Comparison of ENCODE assay signal across 8 mouse cellular contexts in the genomic region with DNA sequence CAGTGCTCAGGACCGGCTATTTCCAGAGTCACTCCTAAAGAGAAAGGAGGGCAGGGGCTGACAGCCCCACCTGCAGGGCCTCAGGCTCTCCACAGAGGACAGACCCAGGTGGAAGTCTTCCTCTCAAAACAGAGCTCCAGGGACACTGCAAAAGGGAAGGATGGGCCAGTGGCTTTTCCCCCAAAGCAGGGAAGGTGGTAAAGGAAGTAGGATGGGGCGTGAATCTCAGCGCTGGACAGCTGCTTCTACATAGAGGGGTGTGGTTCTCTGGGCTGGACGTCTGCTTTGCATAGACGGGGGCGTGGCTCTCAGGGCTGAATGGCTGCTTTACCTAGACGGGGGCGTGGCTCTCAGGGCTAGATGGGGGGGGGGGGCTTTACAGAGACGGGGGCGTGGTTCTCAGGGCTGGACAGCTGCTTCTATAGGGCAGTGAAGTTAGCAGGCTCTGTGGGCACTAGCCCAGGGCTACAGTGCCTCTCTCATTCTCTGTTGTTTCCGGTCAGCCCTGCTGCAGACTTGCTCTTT. TPM values are rescaled to one million over a fixed set of nuclear protein-coding genes. Genes with fewer than 3 reads are reported as not detected.
DNase-seq lines count a peak whose midpoint lies in the region; ATAC-seq and TF ChIP-seq lines count a peak whose summit lies in the region.

No protein-coding gene starts in this region.

- H3K9ac ChIP-seq in heart, postnatal 0 days (replicated peaks; ENCODE audit: low read depth, low read length), result no peak overlapping the region
- H3K9ac ChIP-seq in kidney, embryonic 16.5 days (replicated peaks; ENCODE audit: low read length), result no peak overlapping the region

- no peak for TF ChIP-seq CTCF in heart, postnatal 0 days (IDR thresholded peaks at IDR 0.05; ENCODE audit: low read depth)

- no peaks in the 10 kb centered on the region for H3K4me1 ChIP-seq in heart, postnatal 0 days (ENCODE audit: control insufficient read depth, insufficient read depth)
- 0 out of 2 replicates have a peak, but pooled peaks cover 3% of the 10 kb centered on the region for H3K4me1 ChIP-seq in kidney, embryonic 16.5 days (ENCODE audit: insufficient read depth, low read length)

- H3K36me3 ChIP-seq in heart, postnatal 0 days (replicated peaks; ENCODE audit: control insufficient read depth, insufficient read depth, low read length), result no peaks in the 10 kb centered on the region
- H3K36me3 ChIP-seq in kidney, embryonic 16.5 days (ENCODE audit: insufficient read depth, low read length), result no peaks in the 10 kb centered on the region

- intact Hi-C loops in gastrocnemius, postnatal 36 days (cut with DNase I), result loop anchor here (5.0 kb wide), 1 partner anchor 174 kb away; no protein-coding TSS in a partner anchor

- no peak overlapping the region for H3K27ac ChIP-seq in heart, postnatal 0 days (ENCODE audit: low read depth)
- no peak overlapping the region for H3K27ac ChIP-seq in kidney, embryonic 16.5 days (ENCODE audit: low read length)

- TF ChIP-seq EP300 in heart, postnatal 0 days (IDR thresholded peaks at IDR 0.05; ENCODE audit: low read depth), result no peak

- peaks cover 38% of the 10 kb centered on the region for H3K27me3 ChIP-seq in heart, postnatal 0 days (ENCODE audit: control insufficient read depth, insufficient read depth, low read length)
- peaks cover 19% of the 10 kb centered on the region for H3K27me3 ChIP-seq in kidney, embryonic 16.5 days (ENCODE audit: insufficient read depth, low read length)

- 7% methylated on average over 9 of the region's 11 CpGs for WGBS in heart, postnatal 0 days
- WGBS in kidney, embryonic 16.5 days, result 3% methylated on average over 11 of the region's 11 CpGs

- DNase-seq in heart, postnatal 0 days (ENCODE audit: low spot score), result peak; percentile 25
- DNase-seq in heart, adult 9 months (ENCODE audit: low spot score in 2 of 2), result no peak
- DNase-seq in embryo, embryonic 10.5 days (ENCODE audit: low spot score), result peak; percentile 95
- peak; percentile 38 for DNase-seq in lung, postnatal 25 days (ENCODE audit: low spot score)
- DNase-seq in layer of hippocampus, adult 11-12 months (ENCODE audit: low spot score), result no peak
- no peak for DNase-seq in cerebellum, adult 9-11 months
- DNase-seq in gastrocnemius, postnatal 36 days, result no peak

- no peak overlapping the region for H3K4me3 ChIP-seq in heart, postnatal 0 days (ENCODE audit: low read depth, low read length)
- no peak overlapping the region for H3K4me3 ChIP-seq in kidney, embryonic 16.5 days (ENCODE audit: low read length)

- no peaks in the 10 kb centered on the region for H3K9me3 ChIP-seq in heart, postnatal 0 days (replicated peaks; ENCODE audit: control insufficient read depth, low read length)
- H3K9me3 ChIP-seq in kidney, embryonic 16.5 days (ENCODE audit: low read length), result no peaks in the 10 kb centered on the region

- ATAC-seq in heart, postnatal 0 days (ENCODE audit: insufficient read depth, low read depth), result peak; percentile 72
- peak; percentile 90 for ATAC-seq in kidney, embryonic 16.5 days (ENCODE audit: low FRiP score, low TSS enrichment)

- H3K4me2 ChIP-seq in heart, postnatal 0 days (ENCODE audit: low read depth, low read length), result no peak overlapping the region
- H3K4me2 ChIP-seq in kidney, embryonic 16.5 days (replicated peaks; ENCODE audit: low read depth, low read length), result peak overlapping the region; percentile 28; the same call in 1 of the 2 replicates

RNA-seq across cellular contexts. Expression of a gene that starts 3.1 kb away (rescaled TPM):
- total RNA-seq in heart, postnatal 0 days (2014; rRNA removed; ENCODE audit: low replicate concordance), result 1.4 TPM in 1 of 2 replicates, not detected in the other
- 0.01 TPM in 1 of 2 replicates, not detected in the other for polyA plus RNA-seq in heart, postnatal 0 days (2015; fragmentation: Nextera tagmentation; extraction: Ambion mirVana)
- 4.7 and 5.1 TPM in 2 replicates for polyA plus RNA-seq in kidney, embryonic 16.5 days (2015; fragmentation: Nextera tagmentation; extraction: Ambion mirVana)
- total RNA-seq in gastrocnemius, postnatal 36 days (2021), result 10 to 100 TPM in 1 of 2 experiments, 1 to 10 TPM in 1; 7.7 to 11.8 TPM

RNA-seq across cellular contexts. Expression of a gene that starts 28.7 kb away (rescaled TPM):
- total RNA-seq in heart, postnatal 0 days (2014; rRNA removed; ENCODE audit: low replicate concordance), result 8.2 and 13.1 TPM in 2 replicates
- polyA plus RNA-seq in heart, postnatal 0 days (2015; fragmentation: Nextera tagmentation; extraction: Ambion mirVana), result 15.4 and 15.8 TPM in 2 replicates
- polyA plus RNA-seq in kidney, embryonic 16.5 days (2015; fragmentation: Nextera tagmentation; extraction: Ambion mirVana), result 16.3 and 17.7 TPM in 2 replicates
- 1 to 10 TPM; 6.6 to 6.7 TPM for total RNA-seq in gastrocnemius, postnatal 36 days (2021)

RNA-seq across cellular contexts. Expression of a gene that starts 28.8 kb away (rescaled TPM):
- 4.2 and 11.6 TPM in 2 replicates for total RNA-seq in heart, postnatal 0 days (2014; rRNA removed; ENCODE audit: low replicate concordance)
- polyA plus RNA-seq in heart, postnatal 0 days (2015; fragmentation: Nextera tagmentation; extraction: Ambion mirVana), result 15.9 and 19.2 TPM in 2 replicates
- polyA plus RNA-seq in kidney, embryonic 16.5 days (2015; fragmentation: Nextera tagmentation; extraction: Ambion mirVana), result 29.9 TPM in 2 replicates
- 1 to 10 TPM; 6.5 to 8.2 TPM for total RNA-seq in gastrocnemius, postnatal 36 days (2021)

RNA-seq across cellular contexts. Expression of a gene that starts 56.2 kb away (rescaled TPM):
- not detected in 2 replicates for total RNA-seq in heart, postnatal 0 days (2014; rRNA removed; ENCODE audit: low replicate concordance)
- 1.7 and 2.3 TPM in 2 replicates for polyA plus RNA-seq in heart, postnatal 0 days (2015; fragmentation: Nextera tagmentation; extraction: Ambion mirVana)
- 1.8 and 2.3 TPM in 2 replicates for polyA plus RNA-seq in kidney, embryonic 16.5 days (2015; fragmentation: Nextera tagmentation; extraction: Ambion mirVana)
- total RNA-seq in gastrocnemius, postnatal 36 days (2021), result under 1 TPM; 0.49 to 0.64 TPM

Comparison
In these comparisons a context has a peak if more than half of its experiments do, and no peak if none do; other contexts are left out.
1. DNase-seq: peak in heart, postnatal 0 days (single experiment), embryo, embryonic 10.5 days (single experiment) and lung, postnatal 25 days (single experiment); none in heart, adult 9 months (0 of 2), layer of hippocampus, adult 11-12 months (single experiment), cerebellum, adult 9-11 months (single experiment) and gastrocnemius, postnatal 36 days (0 of 2).